Mouse (Mus musculus) liver, embryonic 12.5 days (tissue): ENCODE results near the gene Nudt5. TPM values are rescaled to one million over a fixed set of nuclear protein-coding genes. Genes with fewer than 3 reads are reported as not detected.

Experiments used
- ATAC-seq: fragments of 200-750 bp; cut with Nextera tagmentation; 2 replicates; pipeline ENCODE4 v1.8.0; 2017; ENCODE audit warnings: moderate number of reproducible peaks, mild to moderate bottlenecking, moderate library complexity
- H3K27ac ChIP-seq: fragments of 300-500 bp; sonication (generic); 2 replicates; pipeline ENCODE4 v1.5.1; 2016; ENCODE audit warnings: mild to moderate bottlenecking
- H3K27me3 ChIP-seq: fragments of 300-500 bp; sonication (generic); replicated peaks from 2 replicates; pipeline ENCODE4 v1.6.1; 2016; ENCODE audit warnings: mild to moderate bottlenecking, moderate library complexity
- H3K36me3 ChIP-seq: fragments of 300-500 bp; sonication (generic); 2 replicates; pipeline ENCODE4 v1.6.1; 2016; ENCODE audit warnings: mild to moderate bottlenecking, moderate library complexity
- H3K4me1 ChIP-seq: fragments of 300-500 bp; sonication (generic); 2 replicates; pipeline ENCODE4 v1.6.1; 2016
- H3K4me2 ChIP-seq: fragments of 300-500 bp; sonication (generic); 2 replicates; pipeline ENCODE4 v1.6.1; 2016; ENCODE audit warnings: mild to moderate bottlenecking, moderate library complexity
- H3K4me3 ChIP-seq: fragments of 300-500 bp; sonication (generic); 2 replicates; pipeline ENCODE4 v1.5.1; 2016; ENCODE audit warnings: mild to moderate bottlenecking, moderate library complexity
- H3K9ac ChIP-seq: fragments of 300-500 bp; sonication (generic); 2 replicates; pipeline ENCODE4 v1.6.1; 2016; ENCODE audit warnings: mild to moderate bottlenecking, moderate library complexity
- H3K9me3 ChIP-seq: fragments of 300-500 bp; sonication (generic); replicated peaks from 2 replicates; pipeline ENCODE4 v1.6.1; 2016; ENCODE audit warnings: mild to moderate bottlenecking, moderate library complexity
- WGBS: fragments of 180-500 bp; shearing (Covaris S2); methylation state at CpG from one replicate; pipeline ENCODE4 v1.1.7; 2016; ENCODE audit not compliant: insufficient replicate concordance; 5-methylcytosine and 5-hydroxymethylcytosine counted together
- polyA plus RNA-seq: library from polyadenylated mRNA; unstranded; fragments of >200 nt; fragmentation: Nextera tagmentation; extraction: Ambion mirVana; gene quantifications from 2 replicates; pipeline ENCODE4 v1.2.1, GENCODE M21; 2016

Nudt5 gene
- polyA plus RNA-seq, 1 experiment from 2014 or later = 86.6 TPM

GRCm38 (mm10) chr2:5824213-5824612 is 20.6 kb upstream of the Nudt5 start:
- Histone ChIP-seq H3K9ac (no peak overlapping the region), H3K27me3 (no peaks in the 10 kb centered on the region), H3K4me3 (no peak overlapping the region), H3K36me3 (peaks cover 76% of the 10 kb centered on the region), H3K4me2 (no peak overlapping the region), H3K9me3 (no peaks in the 10 kb centered on the region), H3K4me1 (peaks cover 8% of the 10 kb centered on the region), H3K27ac (no peak overlapping the region)
- 24% methylated on average over 1 of the region's 1 CpGs for WGBS
- ATAC-seq = no peak

DNA sequence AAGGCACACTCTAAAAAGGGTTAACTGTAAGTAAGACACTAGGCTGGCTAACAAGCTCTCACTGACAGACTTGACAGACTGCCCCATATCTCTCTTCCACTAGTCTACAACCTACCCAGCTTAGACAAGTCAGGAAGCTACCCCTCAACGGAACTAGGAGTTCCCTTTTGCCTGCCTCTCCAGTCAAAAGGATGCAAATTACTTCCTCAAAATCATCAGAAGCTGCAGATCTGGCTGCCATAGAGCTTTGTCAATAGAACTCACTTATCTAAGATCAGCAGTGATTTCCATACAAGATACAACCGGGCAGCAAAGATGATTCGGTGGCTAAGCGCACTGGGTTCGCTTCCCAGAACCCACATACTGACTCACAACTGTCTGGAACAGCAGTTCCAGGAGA is 20.1 kb upstream of the Nudt5 start:
- Histone ChIP-seq H3K27ac (no peak overlapping the region), H3K9me3 (no peaks in the 10 kb centered on the region), H3K4me2 (no peak overlapping the region), H3K36me3 (peaks cover 76% of the 10 kb centered on the region), H3K4me1 (peaks cover 8% of the 10 kb centered on the region), H3K4me3 (no peak overlapping the region), H3K9ac (no peak overlapping the region), H3K27me3 (no peaks in the 10 kb centered on the region)
- no peak for ATAC-seq
- 35% methylated on average over 5 of the region's 5 CpGs for WGBS

DNA sequence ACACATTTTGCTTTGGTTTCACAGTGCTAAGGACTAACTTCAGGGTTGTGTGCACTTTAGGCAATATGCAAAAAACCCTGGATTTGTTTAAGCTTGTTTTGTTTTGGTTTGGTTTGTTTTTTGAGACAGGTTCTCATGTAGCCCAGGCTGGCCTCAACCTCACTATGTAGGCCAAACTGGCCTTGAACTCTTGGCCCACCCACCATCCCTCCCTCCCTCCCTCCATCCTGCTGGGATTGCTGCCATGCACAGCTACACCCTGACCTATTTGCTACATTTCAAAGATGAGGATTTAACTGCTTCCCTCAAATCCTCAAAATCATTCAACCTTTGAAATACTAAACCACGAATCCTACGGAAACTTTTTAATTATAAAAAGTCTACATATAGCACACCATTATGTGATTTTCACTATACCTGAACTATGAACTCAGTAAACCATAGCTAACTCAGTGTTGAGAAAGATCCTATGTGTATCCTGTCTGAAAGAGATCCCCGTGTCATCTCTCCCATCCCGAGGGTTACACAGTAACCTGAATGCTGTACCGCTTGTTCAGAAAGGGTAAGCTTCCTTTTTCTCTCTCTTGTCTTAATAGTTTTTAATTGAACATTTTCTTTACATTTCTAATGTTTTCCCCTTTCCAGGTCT is 19.4 kb upstream of the Nudt5 start:
- no peak overlapping the region for H3K4me2 ChIP-seq
- no peak overlapping the region for H3K4me3 ChIP-seq
- H3K27ac ChIP-seq = no peak overlapping the region
- H3K9me3 ChIP-seq = no peaks in the 10 kb centered on the region
- ATAC-seq = 0 out of 2 replicates have a peak, but pooled peaks have one; percentile 57
- H3K4me1 ChIP-seq = peaks cover 8% of the 10 kb centered on the region
- no peaks in the 10 kb centered on the region for H3K27me3 ChIP-seq
- no peak overlapping the region for H3K9ac ChIP-seq
- peaks cover 74% of the 10 kb centered on the region for H3K36me3 ChIP-seq
- 85% methylated on average over 5 of the region's 5 CpGs for WGBS

DNA sequence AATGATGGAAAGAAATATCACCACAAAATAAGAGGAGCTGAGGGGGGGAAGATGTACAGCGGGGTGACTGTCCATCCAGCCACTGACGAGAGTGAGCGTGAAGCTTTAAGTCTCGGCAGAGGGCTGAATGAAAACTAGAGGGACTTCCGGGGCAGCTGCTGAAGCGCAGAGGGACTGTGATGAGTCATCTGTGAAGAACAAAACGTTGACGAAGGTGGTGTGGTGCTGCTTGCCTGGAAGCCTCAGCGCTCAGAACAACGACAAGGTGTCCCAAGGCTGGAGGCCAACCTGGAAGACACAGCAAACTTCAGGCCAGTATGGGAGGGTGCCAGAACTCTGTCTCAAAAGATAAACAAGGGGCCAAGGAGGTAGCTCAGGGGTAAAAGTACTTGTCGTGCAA is 4.0 kb upstream of the Nudt5 start:
- peaks cover 63% of the 10 kb centered on the region for H3K36me3 ChIP-seq
- H3K4me2 ChIP-seq = no peak overlapping the region
- ATAC-seq = no peak
- 90% methylated on average over 11 of the region's 11 CpGs for WGBS
- H3K4me1 ChIP-seq = peaks cover 11% of the 10 kb centered on the region
- no peak overlapping the region for H3K27ac ChIP-seq
- H3K4me3 ChIP-seq = no peak overlapping the region
- H3K27me3 ChIP-seq = no peaks in the 10 kb centered on the region
- H3K9ac ChIP-seq = no peak overlapping the region
- 0 out of 2 replicates have a peak, but pooled peaks cover 8% of the 10 kb centered on the region for H3K9me3 ChIP-seq

GRCm38 (mm10) chr2:5844181-5844872 is 492 bp upstream of the Nudt5 start:
- peaks cover 32% of the 10 kb centered on the region for H3K4me1 ChIP-seq
- H3K9me3 ChIP-seq = 0 out of 2 replicates have a peak, but pooled peaks cover 5% of the 10 kb centered on the region
- peak overlapping the region; percentile 86 for H3K9ac ChIP-seq
- peak; percentile 60 for ATAC-seq
- peak overlapping the region; percentile 73 for H3K4me2 ChIP-seq
- peaks cover 47% of the 10 kb centered on the region for H3K36me3 ChIP-seq
- H3K4me3 ChIP-seq = peak overlapping the region; percentile 84
- H3K27me3 ChIP-seq = no peaks in the 10 kb centered on the region
- peak overlapping the region; percentile 84 for H3K27ac ChIP-seq
- 2% methylated on average over 23 of the region's 23 CpGs for WGBS

- Histone ChIP-seq H3K9me3 (no peaks in the 10 kb centered on the region), H3K4me3 (peak overlapping the region; percentile 84), H3K4me2 (peak overlapping the region; percentile 73), H3K9ac (peak overlapping the region; percentile 86), H3K36me3 (peaks cover 47% of the 10 kb centered on the region), H3K27ac (no peak overlapping the region; the same call in 1 of the 2 replicates), H3K27me3 (no peaks in the 10 kb centered on the region), H3K4me1 (peaks cover 41% of the 10 kb centered on the region)
- 19% methylated on average over 4 of the region's 4 CpGs for WGBS
- no peak for ATAC-seq
Observed at GRCm38 (mm10) chr2:5845826-5846225, 1.0 kb downstream of the Nudt5 start.

DNA sequence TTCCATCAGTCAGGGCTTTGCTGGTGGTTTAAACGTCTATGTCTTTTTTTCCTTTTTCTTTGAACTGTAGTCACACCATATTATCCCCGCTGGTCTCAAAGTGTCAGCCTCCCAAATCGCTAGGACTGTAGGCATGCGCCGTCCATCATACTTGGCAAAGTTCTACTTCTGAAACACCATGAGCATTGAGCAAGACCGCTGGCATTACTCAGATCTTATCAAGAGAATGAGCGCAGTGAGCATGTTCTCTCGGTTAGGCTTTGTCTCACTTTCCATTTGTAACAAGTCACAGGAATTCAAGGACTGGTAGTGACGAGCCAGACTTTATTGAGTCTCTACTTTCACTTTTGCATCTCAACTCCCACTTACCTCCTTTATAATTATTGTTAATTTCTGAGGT is 6.3 kb downstream of the Nudt5 start:
- Histone ChIP-seq H3K4me1 (peaks cover 46% of the 10 kb centered on the region), H3K4me2 (no peak overlapping the region), H3K4me3 (no peak overlapping the region), H3K36me3 (peaks cover 69% of the 10 kb centered on the region), H3K9me3 (no peaks in the 10 kb centered on the region), H3K9ac (no peak overlapping the region), H3K27me3 (no peaks in the 10 kb centered on the region), H3K27ac (no peak overlapping the region)
- ATAC-seq = no peak
- WGBS = 85% methylated on average over 9 of the region's 9 CpGs

GRCm38 (mm10) chr2:5851866-5852265 is 7.0 kb downstream of the Nudt5 start:
- 70% methylated on average over 5 of the region's 5 CpGs for WGBS

GRCm38 (mm10) chr2:5862834-5863233 is 18.0 kb downstream of the Nudt5 start, which contains the start of gene Gm13199:
Gene Gm13199 (minus strand): TSS chr2:5862934.
- peaks cover 89% of the 10 kb centered on the region for H3K36me3 ChIP-seq

More at GRCm38 (mm10) chr2:5851866-5852265, 7.0 kb downstream of the Nudt5 start:
- Histone ChIP-seq H3K27ac (no peak overlapping the region), H3K4me2 (no peak overlapping the region), H3K36me3 (peaks cover 75% of the 10 kb centered on the region), H3K27me3 (no peaks in the 10 kb centered on the region), H3K9me3 (no peaks in the 10 kb centered on the region), H3K9ac (no peak overlapping the region), H3K4me3 (no peak overlapping the region), H3K4me1 (peaks cover 39% of the 10 kb centered on the region)
- ATAC-seq = no peak

DNA sequence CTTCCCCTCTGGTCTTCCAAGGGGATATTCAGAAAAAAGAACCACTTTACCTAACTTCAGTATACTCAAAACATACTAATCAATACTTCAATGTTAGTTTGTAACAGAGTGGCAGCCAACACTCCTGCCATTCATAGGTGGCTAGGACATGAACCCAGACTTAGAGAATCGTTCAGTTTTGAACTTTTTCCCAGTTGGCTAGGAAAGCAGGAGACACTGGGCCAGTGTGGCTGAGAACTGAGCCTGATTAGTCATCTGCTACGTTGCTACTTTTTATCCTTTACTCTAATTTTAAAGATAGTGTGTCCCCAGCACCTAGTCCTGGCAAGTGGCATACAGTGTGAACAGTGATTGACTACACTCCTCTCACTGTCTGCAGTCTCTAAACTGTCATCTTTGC is 22.9 kb downstream of the Nudt5 start:
- no peaks in the 10 kb centered on the region for H3K4me1 ChIP-seq
- H3K27ac ChIP-seq = no peak overlapping the region
- 72% methylated on average over 2 of the region's 2 CpGs for WGBS
- H3K4me3 ChIP-seq = no peak overlapping the region
- no peak overlapping the region for H3K4me2 ChIP-seq
- no peak overlapping the region for H3K9ac ChIP-seq
- no peaks in the 10 kb centered on the region for H3K9me3 ChIP-seq
- H3K27me3 ChIP-seq = no peaks in the 10 kb centered on the region
- peaks cover 85% of the 10 kb centered on the region for H3K36me3 ChIP-seq
- ATAC-seq = no peak

More at GRCm38 (mm10) chr2:5862834-5863233, 18.0 kb downstream of the Nudt5 start, which contains the start of gene Gm13199:
- no peaks in the 10 kb centered on the region for H3K9me3 ChIP-seq
- no peaks in the 10 kb centered on the region for H3K4me1 ChIP-seq
- H3K27me3 ChIP-seq = no peaks in the 10 kb centered on the region
- WGBS = 87% methylated on average over 3 of the region's 3 CpGs
- no peak within 1 kb of the TSS for H3K4me2 ChIP-seq
- H3K27ac ChIP-seq = no peak within 1 kb of the TSS
- no peak within 1 kb of the TSS for H3K4me3 ChIP-seq
- no peak within 1 kb of the TSS for H3K9ac ChIP-seq
- ATAC-seq = no peak

- 84% methylated on average over 5 of the region's 5 CpGs for WGBS
- no peak overlapping the region for H3K9ac ChIP-seq
- H3K27me3 ChIP-seq = no peaks in the 10 kb centered on the region
- H3K4me3 ChIP-seq = no peak overlapping the region
- peaks cover 85% of the 10 kb centered on the region for H3K36me3 ChIP-seq
- H3K4me2 ChIP-seq = no peak overlapping the region
- no peaks in the 10 kb centered on the region for H3K4me1 ChIP-seq
- H3K27ac ChIP-seq = no peak overlapping the region
- no peak for ATAC-seq
- H3K9me3 ChIP-seq = no peaks in the 10 kb centered on the region
Observed at GRCm38 (mm10) chr2:5869746-5870145, 24.9 kb downstream of the Nudt5 start.

DNA sequence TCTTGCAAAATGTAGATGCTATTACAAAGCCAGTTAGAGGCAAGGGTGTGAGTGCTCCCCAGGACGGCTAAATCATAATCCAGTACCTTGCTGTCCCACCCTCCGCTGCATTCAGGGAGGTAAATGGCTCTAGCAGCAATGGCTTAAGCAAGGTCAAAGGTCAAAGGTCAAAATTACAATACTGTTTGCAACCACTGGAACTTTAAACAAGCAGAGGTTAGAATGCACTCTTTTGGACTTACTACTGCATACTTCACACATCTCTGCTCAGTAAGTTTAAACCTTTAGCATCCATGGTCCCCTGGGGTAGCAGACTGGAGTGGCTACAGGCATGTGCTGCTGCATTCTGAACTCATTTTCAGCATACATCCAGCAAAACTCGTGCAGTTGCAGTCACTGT is 32.6 kb downstream of the Nudt5 start:
- Histone ChIP-seq H3K27ac (no peak overlapping the region), H3K9ac (no peak overlapping the region), H3K4me3 (no peak overlapping the region), H3K9me3 (no peaks in the 10 kb centered on the region), H3K4me1 (peaks cover 7% of the 10 kb centered on the region; the same call in 1 of the 2 replicates), H3K27me3 (no peaks in the 10 kb centered on the region), H3K36me3 (peaks cover 84% of the 10 kb centered on the region), H3K4me2 (no peak overlapping the region)
- ATAC-seq = no peak
- 74% methylated on average over 3 of the region's 3 CpGs for WGBS
